Mouse (Mus musculus) kidney, postnatal 0 days (tissue): ENCODE measurements around the gene Ubald1. TPM values are rescaled to one million over a fixed set of nuclear protein-coding genes. Genes with fewer than 3 reads are reported as not detected.
A peak's percentile ranks its signal among the peaks of the same experiment; 100 is the strongest.

Source experiments
- ATAC-seq: fragments of 200-750 bp; cut with Nextera tagmentation; replicated peaks from 2 replicates; pipeline ENCODE4 v1.8.0; 2017; ENCODE audit warnings: low read depth, moderate number of reproducible peaks, moderate TSS enrichment, moderate library complexity; ENCODE audit not compliant: low FRiP score
- DNase-seq: peaks from one replicate; pipeline ENCODE4 v3.0.0-alpha.2; 2016; ENCODE audit warnings: low spot score
- H3K27ac ChIP-seq: fragments of 300-500 bp; sonication (generic); 2 replicates; pipeline ENCODE4 v1.5.1; 2014; ENCODE audit warnings: mild to moderate bottlenecking
- H3K27me3 ChIP-seq: fragments of 300-500 bp; sonication (generic); 2 replicates; pipeline ENCODE4 v1.6.1; 2014; ENCODE audit warnings: low read length, mixed read lengths; ENCODE audit not compliant: insufficient read depth
- H3K36me3 ChIP-seq: fragments of 300-500 bp; sonication (generic); 2 replicates; pipeline ENCODE4 v1.6.1; 2014; ENCODE audit warnings: low read length, mixed read lengths; ENCODE audit not compliant: insufficient read depth
- H3K4me1 ChIP-seq: fragments of 300-500 bp; sonication (generic); replicated peaks from 2 replicates; pipeline ENCODE4 v1.6.1; 2014; ENCODE audit warnings: antibody characterized with exemption, low read length, mixed read lengths; ENCODE audit not compliant: insufficient read depth
- H3K4me2 ChIP-seq: fragments of 300-500 bp; sonication (generic); 2 replicates; pipeline ENCODE4 v1.6.1; 2014; ENCODE audit warnings: mild to moderate bottlenecking, low read length, moderate library complexity, mixed read lengths
- H3K4me3 ChIP-seq: fragments of 300-500 bp; sonication (generic); replicated peaks from 2 replicates; pipeline ENCODE4 v1.5.1; 2014; ENCODE audit warnings: low read depth, low read length
- H3K9ac ChIP-seq: fragments of 300-500 bp; sonication (generic); 2 replicates; pipeline ENCODE4 v1.6.1; 2014; ENCODE audit warnings: low read depth, low read length
- H3K9me3 ChIP-seq: fragments of 300-500 bp; sonication (generic); replicated peaks from 2 replicates; pipeline ENCODE4 v1.6.1; 2016; ENCODE audit warnings: low read length, inconsistent platforms, mixed read lengths
- CTCF ChIP-seq: IDR thresholded peaks from 2 replicates; pipeline ENCODE4 v1.5.1; 2016; ENCODE audit warnings: antibody characterized with exemption, low read depth, mild to moderate bottlenecking, moderate library complexity
- WGBS: fragments of 180-500 bp; shearing (Covaris S2); extraction: QIAGEN DNeasy Blood & Tissue Kit; methylation state at CpG from one replicate; pipeline ENCODE4 v1.1.7; 2014; 5-methylcytosine and 5-hydroxymethylcytosine counted together
- polyA plus RNA-seq: library from polyadenylated mRNA; unstranded; fragments of >200 nt; fragmentation: Nextera tagmentation; extraction: Ambion mirVana; gene quantifications from 2 replicates; pipeline ENCODE4 v1.2.1, GENCODE M21; 2015

The Ubald1 gene
- polyA plus RNA-seq, 1 experiment from 2014 or later: 41.5 TPM

DNA sequence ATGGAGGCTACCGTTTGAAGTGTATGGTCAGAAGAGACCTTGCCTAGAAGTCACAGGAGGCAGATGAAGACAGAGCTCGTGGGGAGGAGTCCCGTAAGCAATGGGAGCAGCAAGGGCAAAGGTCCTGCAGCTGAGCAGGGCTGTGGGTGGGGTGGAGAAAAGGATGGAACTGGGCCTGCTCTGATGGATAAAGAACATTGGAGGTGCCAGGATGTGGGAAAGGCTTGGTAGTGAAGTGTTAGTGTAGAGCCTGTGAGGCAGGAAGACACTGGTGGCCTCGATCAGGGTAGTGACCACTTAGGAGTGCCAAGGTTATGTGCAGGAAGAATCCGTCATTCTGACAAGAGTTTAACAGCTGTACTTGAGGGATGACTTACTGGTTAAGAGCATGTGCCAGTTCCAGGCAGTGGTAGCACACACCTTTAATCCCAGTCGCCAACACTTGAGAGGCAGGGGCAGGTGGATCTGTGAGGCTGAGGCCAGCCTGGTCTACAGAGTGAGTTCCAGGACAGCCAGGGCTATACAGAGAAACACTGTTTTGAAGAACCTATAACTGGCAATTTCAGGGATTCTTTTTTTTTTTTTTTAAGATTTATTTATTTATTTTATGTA, 23.5 kb upstream of the Ubald1 start:
- ATAC-seq: peak; percentile 40; the same call in 1 of the 2 replicates
- DNase-seq: no peak
- H3K4me1 ChIP-seq: 0 out of 2 replicates have a peak, but pooled peaks cover 5% of the 10 kb centered on the region
- H3K4me3 ChIP-seq: no peak overlapping the region
- 52% methylated on average over 6 of the region's 6 CpGs for WGBS
- H3K27me3 ChIP-seq: no peaks in the 10 kb centered on the region
- TF ChIP-seq CTCF: no peak
- no peak overlapping the region for H3K4me2 ChIP-seq
- no peak overlapping the region for H3K9ac ChIP-seq
- no peaks in the 10 kb centered on the region for H3K9me3 ChIP-seq
- 0 out of 2 replicates have a peak, but pooled peaks cover 6% of the 10 kb centered on the region for H3K36me3 ChIP-seq
- H3K27ac ChIP-seq: 0 out of 2 replicates have a peak overlapping the region, but pooled peaks have one; percentile 22

DNA sequence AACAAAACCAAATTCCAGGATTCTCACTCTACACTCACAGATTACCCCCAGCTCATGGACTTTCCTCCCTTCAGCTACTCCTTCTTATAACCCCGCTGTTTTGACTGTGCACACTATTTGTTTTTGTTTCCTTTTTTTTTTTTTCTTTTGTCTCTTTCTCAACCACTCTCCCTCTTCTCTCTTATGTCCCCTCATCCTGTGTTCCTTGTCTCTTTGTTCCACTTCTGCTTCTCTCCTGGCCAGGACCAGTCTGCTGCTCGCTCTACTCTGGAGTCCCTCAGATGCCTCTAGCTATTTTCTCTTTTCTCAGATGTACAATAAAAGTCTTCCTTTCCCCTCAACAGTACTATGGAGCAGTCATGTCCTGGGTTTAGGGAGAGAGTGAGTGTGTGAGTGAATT, 22.3 kb upstream of the Ubald1 start:
- Histone ChIP-seq H3K4me1 (0 out of 2 replicates have a peak, but pooled peaks cover 5% of the 10 kb centered on the region), H3K9me3 (no peaks in the 10 kb centered on the region), H3K4me3 (no peak overlapping the region), H3K27ac (no peak overlapping the region), H3K27me3 (no peaks in the 10 kb centered on the region), H3K36me3 (0 out of 2 replicates have a peak, but pooled peaks cover 4% of the 10 kb centered on the region), H3K4me2 (no peak overlapping the region), H3K9ac (no peak overlapping the region)
- no peak for DNase-seq
- TF ChIP-seq CTCF: no peak
- no peak for ATAC-seq
- 82% methylated on average over 2 of the region's 2 CpGs for WGBS

DNA sequence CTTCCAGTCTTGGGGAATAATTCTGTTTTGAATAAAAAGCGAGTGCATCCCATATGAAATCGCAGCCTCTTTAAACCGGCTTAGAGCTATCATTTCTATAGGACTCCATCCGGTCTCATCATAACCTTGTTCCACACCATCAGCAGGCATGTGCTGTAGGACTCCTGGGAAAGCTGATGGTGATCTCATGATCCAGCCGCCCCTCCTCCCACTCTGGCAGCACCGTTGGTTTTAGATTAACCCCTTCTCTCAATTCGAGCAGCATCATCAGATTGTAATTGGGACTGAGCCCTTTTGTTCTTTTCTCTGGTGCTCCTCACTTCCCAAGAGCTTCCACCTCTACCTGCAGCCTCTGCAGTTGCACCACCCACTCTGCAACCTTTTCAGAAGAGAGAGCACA, 21.1 kb upstream of the Ubald1 start:
- ATAC-seq (no peak), DNase-seq (no peak)
- TF ChIP-seq CTCF: no peak
- H3K4me1 ChIP-seq: 0 out of 2 replicates have a peak, but pooled peaks cover 10% of the 10 kb centered on the region
- no peak overlapping the region for H3K27ac ChIP-seq
- H3K4me2 ChIP-seq: no peak overlapping the region
- WGBS: 55% methylated on average over 7 of the region's 7 CpGs
- no peaks in the 10 kb centered on the region for H3K36me3 ChIP-seq
- H3K9ac ChIP-seq: no peak overlapping the region
- no peaks in the 10 kb centered on the region for H3K9me3 ChIP-seq
- no peak overlapping the region for H3K4me3 ChIP-seq
- no peaks in the 10 kb centered on the region for H3K27me3 ChIP-seq

DNA sequence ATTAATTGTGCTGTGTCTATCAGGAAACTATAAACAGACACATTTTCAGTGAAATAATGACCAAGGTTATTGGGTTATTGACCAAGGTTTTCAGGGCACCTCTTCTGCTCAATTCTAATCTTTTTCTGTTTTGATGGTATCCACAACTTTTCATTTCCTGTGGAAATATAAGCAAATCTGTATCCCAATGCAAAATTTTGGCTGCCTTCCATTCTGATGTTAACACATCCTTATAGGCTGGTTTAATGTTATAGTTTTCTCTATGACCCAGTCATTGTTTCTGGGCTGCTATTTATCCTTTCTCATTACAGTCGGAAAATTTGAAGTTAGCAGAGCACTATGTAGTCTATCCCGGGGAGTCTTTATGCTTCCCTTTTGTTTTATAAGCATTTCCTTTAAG, 19.6 kb upstream of the Ubald1 start:
- ATAC-seq: no peak
- H3K4me2 ChIP-seq: no peak overlapping the region
- DNase-seq: no peak
- no peak overlapping the region for H3K4me3 ChIP-seq
- no peaks in the 10 kb centered on the region for H3K27me3 ChIP-seq
- no peak overlapping the region for H3K27ac ChIP-seq
- H3K9me3 ChIP-seq: no peaks in the 10 kb centered on the region
- 0 out of 2 replicates have a peak, but pooled peaks cover 10% of the 10 kb centered on the region for H3K4me1 ChIP-seq
- TF ChIP-seq CTCF: no peak
- no peaks in the 10 kb centered on the region for H3K36me3 ChIP-seq
- no peak overlapping the region for H3K9ac ChIP-seq
- 70% methylated on average over 2 of the region's 2 CpGs for WGBS

DNA sequence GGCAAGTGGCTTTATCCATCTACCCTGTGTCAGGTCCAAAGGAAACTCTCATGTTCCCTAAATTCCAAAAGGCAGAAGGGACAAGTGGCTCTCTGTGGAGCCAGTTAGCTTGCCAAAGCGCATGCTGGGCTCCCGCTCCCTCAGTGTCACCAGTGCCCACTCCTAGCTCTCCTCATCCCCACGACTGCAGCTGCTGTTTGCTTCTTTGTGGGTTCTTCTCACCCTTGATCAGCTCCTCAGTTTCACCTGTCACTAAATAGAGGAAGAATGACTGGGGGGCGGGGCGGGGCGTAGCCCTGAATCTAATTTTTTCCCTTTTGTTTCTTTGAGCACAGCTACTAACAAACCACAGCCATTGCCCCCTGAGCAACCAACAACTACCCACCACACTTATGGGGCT, 18.8 kb upstream of the Ubald1 start:
- H3K4me2 ChIP-seq: no peak overlapping the region
- ATAC-seq (no peak), DNase-seq (no peak)
- no peak overlapping the region for H3K9ac ChIP-seq
- H3K27ac ChIP-seq: no peak overlapping the region
- H3K27me3 ChIP-seq: no peaks in the 10 kb centered on the region
- no peaks in the 10 kb centered on the region for H3K9me3 ChIP-seq
- H3K4me3 ChIP-seq: no peak overlapping the region
- TF ChIP-seq CTCF: no peak
- H3K36me3 ChIP-seq: no peaks in the 10 kb centered on the region
- 92% methylated on average over 6 of the region's 6 CpGs for WGBS
- H3K4me1 ChIP-seq: 0 out of 2 replicates have a peak, but pooled peaks cover 10% of the 10 kb centered on the region

DNA sequence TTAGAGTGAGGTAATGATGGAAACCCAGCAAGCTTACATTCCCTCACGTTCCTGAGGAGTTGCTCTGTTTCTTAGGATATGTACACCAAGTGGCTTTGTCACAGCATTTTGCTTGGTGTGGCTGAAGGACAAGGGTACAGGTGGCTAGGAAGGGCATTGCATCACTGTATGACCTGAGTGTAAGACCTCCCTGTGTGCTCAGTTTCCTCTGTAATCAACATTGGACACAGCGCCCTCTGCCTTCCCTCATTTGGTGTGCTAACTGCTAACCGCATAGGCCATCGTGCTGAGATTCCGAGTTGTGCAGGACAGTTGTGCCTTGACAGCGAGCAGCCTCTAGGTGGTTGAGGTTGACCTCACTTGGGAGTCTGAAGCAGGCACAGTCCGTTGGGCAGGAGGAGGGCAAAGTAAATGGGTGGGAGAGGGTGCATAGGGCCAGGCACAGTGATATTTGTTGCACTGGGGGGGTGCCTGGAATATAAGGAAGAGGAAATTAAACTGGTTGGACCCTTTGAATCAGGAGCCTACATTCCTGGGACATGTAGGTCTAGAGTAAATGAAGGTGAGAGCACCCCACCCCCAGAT, 17.1 kb upstream of the Ubald1 start:
- Histone ChIP-seq H3K9ac (no peak overlapping the region), H3K4me3 (no peak overlapping the region), H3K36me3 (no peaks in the 10 kb centered on the region), H3K9me3 (no peaks in the 10 kb centered on the region), H3K27me3 (no peaks in the 10 kb centered on the region), H3K4me1 (0 out of 2 replicates have a peak, but pooled peaks cover 6% of the 10 kb centered on the region), H3K27ac (no peak overlapping the region), H3K4me2 (no peak overlapping the region)
- DNase-seq: no peak
- peak; percentile 31; the same call in 1 of the 2 replicates for TF ChIP-seq CTCF
- no peak; the same call in 1 of the 2 replicates for ATAC-seq
- 61% methylated on average over 7 of the region's 7 CpGs for WGBS
